Mouse (Mus musculus): ENCODE measurements around the gene Gstt1. TPM values are rescaled to one million over a fixed set of nuclear protein-coding genes. Genes with fewer than 3 reads are reported as not detected.

Gstt1 gene
- total RNA-seq, 2 experiments from 2014 or later, result 6.0 to 8.0 TPM

DNA sequence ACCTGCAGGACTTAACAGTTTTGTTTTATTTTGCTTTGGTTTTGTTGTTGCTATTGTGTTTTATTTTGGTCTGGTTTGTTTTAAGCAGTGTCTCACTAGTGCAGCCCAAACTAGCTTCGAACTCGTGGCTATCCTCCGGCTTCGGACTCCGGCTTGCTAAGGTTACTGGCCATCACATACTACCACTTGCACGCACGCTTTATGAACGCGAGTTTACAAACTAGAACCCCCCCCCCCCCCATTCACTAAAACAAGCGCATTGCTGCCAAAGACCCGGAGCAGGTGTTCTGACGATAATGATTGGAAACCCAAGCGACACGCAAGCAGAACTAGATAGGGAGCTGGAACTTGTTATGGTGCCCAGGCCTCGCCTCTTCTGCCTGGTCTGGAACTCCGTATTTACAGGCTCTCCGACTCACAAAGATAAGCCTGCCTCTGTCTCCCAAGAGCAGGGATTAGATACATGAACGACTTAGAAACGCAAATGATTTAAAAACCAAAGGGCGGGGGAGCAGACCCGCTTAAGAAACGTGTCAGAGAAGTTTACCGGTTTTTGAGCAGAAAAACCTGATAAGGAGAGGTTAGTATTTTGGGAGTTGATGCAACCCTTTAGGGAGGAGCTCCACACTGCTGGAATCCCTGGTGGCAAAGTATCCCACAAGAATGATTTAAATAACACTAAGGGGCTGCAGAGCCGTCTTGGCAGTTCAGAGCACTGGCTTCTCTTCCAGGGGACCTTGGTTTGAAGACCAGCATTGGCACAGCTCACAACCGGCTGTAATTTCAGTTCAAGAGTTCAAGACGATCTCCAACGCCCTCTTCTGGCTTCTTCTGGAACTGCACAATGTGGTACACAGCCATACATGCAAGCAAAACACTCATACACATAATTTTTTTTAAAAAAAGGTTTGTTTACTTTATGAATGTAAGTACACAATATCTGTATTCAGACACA is 33.6 kb downstream of the Gstt1 start:
- peak; percentile 72 for DNase-seq (ENCODE audit: low spot score)

DNA sequence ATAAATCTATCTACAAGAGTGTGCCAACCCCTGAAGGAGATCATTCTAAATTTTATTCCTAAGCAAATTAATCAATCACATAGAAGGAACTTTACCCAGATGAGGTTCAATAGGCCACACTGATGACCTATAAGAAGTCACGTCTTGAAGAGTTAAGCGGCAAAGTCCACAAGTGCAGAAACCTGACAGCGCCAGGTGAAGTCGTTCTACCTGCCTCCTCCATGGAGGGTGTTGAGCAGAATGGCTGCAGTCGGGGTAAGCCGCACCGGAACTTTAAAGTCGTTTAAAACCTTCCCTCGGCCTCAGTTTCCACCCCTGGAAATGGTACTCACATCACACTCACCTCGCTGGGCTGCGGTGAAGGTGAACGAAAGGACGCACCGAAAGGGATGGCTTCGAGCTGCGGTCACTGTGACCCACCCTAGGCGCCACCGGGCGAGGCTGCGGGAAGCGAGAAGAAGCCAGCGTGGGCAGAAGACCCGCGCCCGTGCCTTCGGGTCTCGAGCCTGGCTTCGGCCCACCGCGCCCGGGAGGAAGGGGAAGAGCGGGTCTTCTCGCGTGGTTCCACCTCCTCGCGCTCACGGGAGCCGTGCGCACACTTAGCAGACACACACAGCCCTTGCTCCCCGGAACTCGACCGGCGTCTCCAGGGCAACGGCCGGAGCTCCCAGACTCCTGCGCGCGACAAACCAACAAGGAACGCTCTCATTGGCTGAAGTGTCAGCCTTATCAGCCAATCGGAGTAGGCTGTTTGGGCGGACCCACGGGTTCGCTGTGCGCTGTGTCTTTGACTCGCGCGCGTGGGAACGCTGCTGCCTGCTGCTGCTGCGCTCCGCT is 34.5 kb downstream of the Gstt1 start, which contains the start of gene Cabin1:
TSS of gene Cabin1 (minus strand) at position 660 of the 837 bp plus-strand sequence.
- peak; percentile 97 for DNase-seq (ENCODE audit: low spot score)

DNA sequence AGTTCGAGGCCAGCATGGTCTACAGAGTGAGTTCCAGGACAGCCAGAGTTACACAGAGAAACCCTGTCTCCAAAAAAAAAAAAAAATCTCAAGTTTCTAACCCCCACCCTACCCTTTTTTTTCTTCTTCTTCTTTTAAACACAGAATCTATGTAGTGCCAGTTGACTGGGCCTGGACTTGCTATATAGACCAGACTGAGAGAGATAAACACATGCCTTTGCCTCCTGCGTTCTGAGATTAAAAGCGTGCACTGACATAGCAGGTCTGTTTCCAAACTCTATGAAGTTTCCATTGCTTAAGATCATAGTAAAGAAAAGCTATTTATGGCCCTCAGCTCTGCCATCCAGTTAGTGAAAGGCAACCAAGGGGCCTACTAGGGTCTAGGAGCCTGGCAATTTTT is 36.0 kb downstream of the Gstt1 start:
- DNase-seq (ENCODE audit: low spot score), result no peak

DNA sequence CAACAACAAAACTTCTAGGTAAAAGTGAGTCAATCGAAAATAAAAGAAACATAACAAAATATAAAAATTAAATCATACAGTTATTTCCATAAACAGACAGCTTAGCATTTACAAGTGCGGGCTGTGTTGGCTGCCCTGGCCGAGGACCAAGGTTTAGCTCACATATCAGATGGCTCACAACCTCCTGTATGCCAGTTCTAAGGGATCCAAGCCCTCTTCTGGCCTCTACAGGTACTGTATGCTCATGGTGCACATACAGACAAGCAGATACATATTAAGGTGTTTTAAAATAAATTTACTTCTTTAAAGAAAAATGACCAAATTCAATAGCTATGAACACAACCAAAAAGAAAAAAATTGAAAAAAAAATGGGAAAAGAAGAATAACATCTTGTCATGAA is 38.1 kb downstream of the Gstt1 start:
- no peak for DNase-seq (ENCODE audit: low spot score)

DNA sequence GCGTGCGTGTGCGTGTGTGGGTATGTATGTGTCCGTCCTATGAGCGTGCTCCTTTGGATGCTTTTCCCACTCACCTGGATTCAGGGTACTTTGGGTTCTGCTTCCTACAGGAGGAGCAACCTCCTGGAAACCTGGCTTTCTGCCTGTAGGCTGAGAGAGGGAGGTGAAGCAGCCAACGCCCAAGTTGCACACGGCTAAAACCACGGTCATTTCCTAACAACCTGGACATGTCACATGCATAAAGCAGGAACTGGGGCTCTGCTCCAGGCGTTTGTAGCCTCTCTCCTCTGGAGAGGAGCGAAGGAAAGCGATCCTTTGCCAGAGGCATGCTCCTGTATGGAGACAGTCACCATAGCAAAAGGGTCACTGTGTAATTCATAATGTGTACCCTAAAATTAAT is 41.7 kb downstream of the Gstt1 start:
- no peak for DNase-seq (ENCODE audit: low spot score)

DNA sequence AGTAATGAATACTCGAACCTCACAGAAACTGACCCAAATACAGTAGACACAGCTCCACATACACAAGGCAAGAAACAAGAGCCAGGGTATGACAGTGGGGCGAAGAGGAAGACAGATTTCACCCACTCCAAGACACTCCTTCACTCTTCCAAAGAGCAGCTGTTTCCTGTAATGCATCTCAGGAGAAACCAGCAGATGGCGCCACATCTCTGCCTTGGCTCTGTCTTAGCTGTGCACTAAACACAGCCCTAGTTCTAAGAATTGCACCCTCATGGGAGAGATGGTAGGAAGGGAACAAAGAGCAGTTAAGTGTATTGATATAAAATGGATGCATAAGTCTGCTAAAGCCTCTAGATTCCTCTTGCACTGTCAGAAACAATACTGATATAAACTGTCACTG is 54.4 kb downstream of the Gstt1 start:
- DNase-seq (ENCODE audit: low spot score), result peak; percentile 87

DNA sequence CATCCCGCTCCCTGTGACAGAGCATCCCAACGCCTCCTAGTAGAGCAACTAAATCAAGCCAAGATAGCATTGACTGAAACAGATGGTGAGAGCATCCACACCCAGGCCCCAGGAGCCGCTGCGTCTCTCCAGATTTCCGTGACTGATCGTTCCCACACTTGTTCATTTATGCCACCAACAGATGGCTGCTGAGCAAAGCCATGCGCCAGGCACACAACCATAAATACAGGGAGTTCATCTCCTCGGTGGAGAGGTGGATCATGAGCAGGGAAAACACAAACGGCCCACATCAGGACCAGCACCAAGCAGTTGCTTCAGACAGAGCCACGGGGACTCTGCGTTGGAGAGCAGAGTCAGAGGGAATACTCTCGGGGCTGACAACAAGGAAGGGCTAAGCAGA is 55.0 kb downstream of the Gstt1 start:
- no peak for DNase-seq (ENCODE audit: low spot score)

DNA sequence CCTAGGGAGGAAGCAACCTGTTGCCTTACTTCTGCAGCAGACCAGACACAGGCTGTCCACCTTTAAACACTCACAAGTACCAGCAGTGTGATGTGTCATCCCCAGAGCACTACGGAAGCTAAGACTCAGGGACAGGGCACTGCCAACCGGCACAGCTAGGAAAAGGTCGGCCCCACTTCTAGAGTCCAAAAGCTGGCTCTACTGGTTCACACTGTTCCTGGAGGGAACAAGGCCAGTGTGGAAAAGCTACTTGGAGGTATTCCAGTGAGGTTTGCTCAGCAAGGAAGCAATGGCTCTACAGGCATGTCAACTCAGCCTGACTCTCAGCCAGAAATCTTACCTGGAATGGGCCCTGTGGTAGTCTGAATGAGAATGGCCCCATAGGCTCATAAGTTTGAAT is 57.5 kb downstream of the Gstt1 start:
- DNase-seq (ENCODE audit: low spot score), result peak; percentile 28

Other genes with a start within 250 kb of the Gstt1 start
- under 1 TPM; 0.11 to 0.12 TPM for gene Lrrc75b, start 238.3 kb downstream of the Gstt1 start, total RNA-seq (2021)
- under 1 TPM in 1 of 2 experiments, not detected in 1; 0.78 TPM for gene Ggt1, start 237.0 kb downstream of the Gstt1 start, total RNA-seq (2021)
- gene Ggt5, start 209.2 kb downstream of the Gstt1 start, total RNA-seq (2021), result 1 to 10 TPM; 2.4 to 2.8 TPM
- 1 to 10 TPM; 1.8 to 2.3 TPM for gene Susd2, start 154.6 kb downstream of the Gstt1 start, total RNA-seq (2021)
- 1 to 10 TPM; 7.7 to 8.0 TPM for gene Cabin1, start 34.2 kb downstream of the Gstt1 start, total RNA-seq (2021)
- gene Ddt, start 25.2 kb downstream of the Gstt1 start, total RNA-seq (2021), result 10 to 100 TPM; 30.6 to 38.3 TPM
- not detected for gene Gm20441, start 17.6 kb downstream of the Gstt1 start, total RNA-seq (2021)
- gene Gstt3, start 17.2 kb downstream of the Gstt1 start, total RNA-seq (2021), result 1 to 10 TPM; 1.8 to 2.5 TPM
- not detected for gene Gstt4, start 24.0 kb upstream of the Gstt1 start, total RNA-seq (2021)
- 1 to 10 TPM; 2.6 to 3.4 TPM for gene Gstt2, start 38.8 kb upstream of the Gstt1 start, total RNA-seq (2021)
- gene Mif, start 61.7 kb upstream of the Gstt1 start, total RNA-seq (2021), result 100 to 1,000 TPM; 150 to 158 TPM
- gene Derl3, start 94.8 kb upstream of the Gstt1 start, total RNA-seq (2021), result under 1 TPM in 1 of 2 experiments, not detected in 1; 0.38 TPM
- 10 to 100 TPM; 14.2 to 16.6 TPM for gene Smarcb1, start 123.0 kb upstream of the Gstt1 start, total RNA-seq (2021)
- 1,000 to 10,000 TPM; 1,419 to 1,763 TPM for gene Chchd10, start 134.5 kb upstream of the Gstt1 start, total RNA-seq (2021)
- 1 to 10 TPM; 1.8 to 2.6 TPM for gene Mmp11, start 137.9 kb upstream of the Gstt1 start, total RNA-seq (2021)
- gene Gm867, start 142.1 kb upstream of the Gstt1 start, total RNA-seq (2021), result not detected
- not detected for gene Vpreb3, start 144.5 kb upstream of the Gstt1 start, total RNA-seq (2021)
- not detected for gene Gm5134, start 155.9 kb upstream of the Gstt1 start, total RNA-seq (2021)
- 1 to 10 TPM; 8.0 to 10.0 TPM for gene Zfp280b, start 234.1 kb upstream of the Gstt1 start, total RNA-seq (2021)